Mouse (Mus musculus): ENCODE results near the gene Soat2.
"Not testable (repeated sequence)": the region's sequence is repeated elsewhere in the genome, so short reads cannot be mapped to it uniquely, and the experiment has no call there.

Soat2 gene

DNA sequence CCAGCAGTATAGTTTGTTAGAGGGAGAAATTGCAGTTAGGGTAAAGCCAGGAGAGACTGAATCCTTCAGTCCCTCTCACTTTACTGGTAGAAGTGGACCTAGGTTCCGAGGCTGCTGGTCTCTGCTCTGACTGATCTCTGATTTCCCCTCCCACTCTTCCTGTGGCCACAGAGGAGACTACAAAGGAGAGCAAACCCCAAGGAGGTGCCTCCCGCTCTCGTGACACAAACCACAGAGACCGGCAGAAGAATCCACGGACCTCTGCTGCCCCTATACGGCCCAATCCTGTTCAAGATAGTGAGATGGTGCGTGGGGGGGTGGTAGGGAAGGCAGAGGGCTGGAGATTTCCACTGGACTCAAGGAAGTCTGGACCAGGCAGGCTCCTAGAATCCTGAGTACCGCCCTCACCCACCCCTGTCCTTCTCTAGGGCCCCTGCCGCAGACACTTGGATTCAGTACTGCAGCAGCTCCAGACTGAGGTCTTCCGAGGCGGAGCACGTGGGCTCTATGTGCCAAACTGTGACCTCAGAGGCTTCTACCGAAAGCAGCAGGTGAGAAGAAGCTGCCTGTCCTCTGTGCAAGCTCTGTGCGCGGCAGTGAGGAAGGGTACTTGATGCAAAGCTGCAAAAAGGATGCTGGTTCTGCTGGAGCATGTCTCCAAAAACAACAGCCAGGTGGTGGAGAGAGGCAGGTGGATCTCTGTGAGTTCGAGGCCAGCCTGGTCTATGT, 2.5 kb upstream of the Soat2 start:
- no peak for DNase-seq

DNA sequence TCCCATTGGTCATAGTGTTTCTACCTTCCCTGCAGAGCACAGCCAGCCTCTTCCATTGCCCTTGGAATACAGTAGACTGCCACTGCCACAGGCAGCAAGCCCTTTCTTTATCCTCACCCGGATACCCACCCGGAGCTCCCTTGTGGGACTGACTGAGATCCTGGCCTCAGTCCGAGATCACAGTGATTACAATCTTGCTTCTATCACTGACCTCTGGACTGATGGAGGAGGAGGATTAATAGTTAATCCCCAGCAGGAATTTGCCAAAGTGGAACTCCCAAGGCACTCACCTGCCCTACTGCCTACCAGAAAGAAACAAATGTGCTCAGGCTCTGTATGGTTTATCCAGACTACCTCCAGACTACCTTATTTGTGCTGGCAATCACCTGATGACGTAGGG, 765 bp upstream of the Soat2 start:
- DNase-seq, result no peak

DNA sequence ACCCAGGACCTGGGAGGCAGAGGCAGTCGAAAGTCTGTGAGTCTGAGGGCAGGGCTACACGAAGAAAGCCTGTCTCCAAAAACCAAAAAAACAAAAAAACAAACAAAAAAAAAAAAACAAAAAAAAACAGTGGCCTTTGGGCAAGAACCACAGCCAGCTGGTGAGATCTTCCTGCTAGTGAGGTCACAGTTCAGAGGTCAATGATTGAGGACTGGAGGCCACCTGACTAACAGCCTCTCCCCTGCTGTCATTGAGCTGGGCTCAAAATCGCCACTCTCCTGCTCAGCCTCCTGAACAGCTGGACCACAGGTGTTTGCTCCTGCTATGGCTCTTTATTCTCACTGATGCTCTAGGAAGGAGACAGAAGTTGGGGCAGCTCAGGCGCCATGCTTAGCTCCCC, 2.3 kb downstream of the Soat2 start:
- no peak for DNase-seq

DNA sequence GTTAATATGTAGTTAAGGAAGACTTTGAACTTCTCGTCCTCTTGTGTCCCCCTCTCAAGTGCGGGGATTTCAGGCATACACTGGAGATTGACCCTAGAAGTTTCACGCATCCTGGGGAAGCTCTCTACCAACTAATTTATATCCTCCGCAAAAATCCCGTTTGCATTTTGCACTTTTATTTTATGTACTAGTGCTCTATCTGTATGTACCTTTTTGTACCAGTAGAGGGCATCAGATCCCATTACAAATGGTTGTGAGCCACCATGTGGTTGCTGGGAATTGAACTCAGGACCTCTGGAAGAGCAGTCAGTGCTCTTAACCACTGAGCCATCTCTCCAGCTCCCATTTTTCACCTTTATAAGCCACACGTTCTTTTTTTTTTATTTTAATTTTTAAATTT, 4.7 kb downstream of the Soat2 start:
- DNase-seq, result not testable (repeated sequence)

DNA sequence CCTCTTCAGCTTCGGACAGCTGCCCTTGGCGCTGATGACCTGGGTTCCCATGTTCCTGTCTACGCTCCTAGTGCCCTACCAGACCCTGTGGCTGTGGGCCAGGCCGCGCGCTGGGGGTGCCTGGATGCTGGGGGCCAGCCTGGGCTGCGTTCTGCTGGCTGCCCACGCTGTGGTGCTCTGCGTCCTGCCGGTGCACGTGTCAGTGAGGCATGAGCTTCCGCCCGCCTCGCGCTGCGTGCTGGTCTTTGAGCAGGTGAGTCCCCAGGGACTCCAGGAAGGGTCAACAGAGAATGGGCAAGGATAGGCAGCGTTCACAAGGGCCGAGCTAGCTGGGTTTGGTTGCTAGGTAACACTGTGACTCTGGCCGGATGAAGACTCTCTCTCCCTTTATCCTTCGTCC, 6.5 kb downstream of the Soat2 start:
- no peak for DNase-seq

DNA sequence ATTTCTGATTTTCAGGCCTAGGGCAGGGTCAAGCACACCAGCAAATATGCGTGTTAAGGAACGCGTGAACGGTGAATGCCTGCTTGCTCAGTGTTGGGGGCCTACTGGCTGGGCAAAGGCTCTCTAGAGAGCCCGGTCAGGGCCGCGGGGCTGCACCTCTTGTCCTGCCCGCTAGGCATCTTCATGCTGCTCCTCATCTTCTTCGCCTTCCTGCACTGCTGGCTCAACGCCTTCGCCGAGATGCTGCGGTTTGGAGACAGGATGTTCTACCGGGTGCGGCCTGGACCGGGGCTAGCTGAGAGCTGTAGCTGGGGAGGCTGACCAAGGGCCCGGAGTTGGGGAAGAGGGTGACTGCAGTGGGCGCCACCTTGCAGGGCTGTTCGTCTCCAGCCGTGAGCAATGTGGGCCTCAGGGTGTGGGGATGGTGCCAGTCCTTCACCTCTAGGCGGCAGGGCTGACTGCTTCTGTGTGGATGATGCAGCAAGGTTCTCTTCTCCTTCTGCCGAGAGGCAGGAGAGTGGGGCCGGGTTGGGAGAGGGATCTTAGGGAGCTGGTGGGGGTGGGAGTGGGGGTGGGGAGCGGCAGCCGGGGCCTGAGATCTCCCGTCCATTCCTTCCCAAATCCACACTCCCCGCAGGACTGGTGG, 10.2 kb downstream of the Soat2 start:
- DNase-seq, result no peak

DNA sequence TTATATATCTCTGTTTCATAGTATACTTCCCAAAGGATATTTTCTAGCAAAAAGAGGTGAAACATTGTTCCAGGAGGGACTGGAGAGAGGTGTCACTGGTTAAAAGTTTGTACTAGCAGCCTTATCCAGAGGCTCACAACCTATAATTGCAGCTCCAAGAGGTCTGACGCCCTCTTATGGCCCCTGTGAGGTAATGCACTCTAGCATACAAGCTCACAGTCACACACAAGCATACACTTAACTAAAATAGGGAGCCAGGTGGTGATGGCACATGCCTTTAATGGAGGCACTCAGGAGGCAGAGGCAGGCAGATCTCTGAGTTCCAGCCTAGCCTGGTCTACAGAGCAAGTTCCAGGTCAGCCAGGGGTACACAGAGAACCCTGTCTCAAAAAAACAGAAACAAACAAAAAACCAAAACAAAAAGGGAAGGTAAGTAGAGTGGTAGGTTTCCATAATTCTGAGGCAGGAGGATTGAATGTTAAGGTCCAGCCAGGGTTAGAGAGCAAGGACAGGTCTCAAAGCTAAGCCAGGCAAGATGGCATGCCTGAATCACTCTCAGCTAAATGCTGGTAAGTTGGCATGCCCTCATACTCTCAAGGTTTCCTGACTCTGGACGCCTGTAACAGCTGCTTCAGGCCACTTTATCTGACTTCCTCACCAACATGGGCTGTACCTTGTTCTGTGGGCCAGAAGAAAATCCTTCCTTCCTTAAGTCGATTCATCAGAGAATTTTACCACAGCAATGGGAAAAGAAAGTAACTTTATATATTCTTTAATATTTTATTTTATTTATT, 13.8 kb downstream of the Soat2 start:
- no peak for DNase-seq

DNA sequence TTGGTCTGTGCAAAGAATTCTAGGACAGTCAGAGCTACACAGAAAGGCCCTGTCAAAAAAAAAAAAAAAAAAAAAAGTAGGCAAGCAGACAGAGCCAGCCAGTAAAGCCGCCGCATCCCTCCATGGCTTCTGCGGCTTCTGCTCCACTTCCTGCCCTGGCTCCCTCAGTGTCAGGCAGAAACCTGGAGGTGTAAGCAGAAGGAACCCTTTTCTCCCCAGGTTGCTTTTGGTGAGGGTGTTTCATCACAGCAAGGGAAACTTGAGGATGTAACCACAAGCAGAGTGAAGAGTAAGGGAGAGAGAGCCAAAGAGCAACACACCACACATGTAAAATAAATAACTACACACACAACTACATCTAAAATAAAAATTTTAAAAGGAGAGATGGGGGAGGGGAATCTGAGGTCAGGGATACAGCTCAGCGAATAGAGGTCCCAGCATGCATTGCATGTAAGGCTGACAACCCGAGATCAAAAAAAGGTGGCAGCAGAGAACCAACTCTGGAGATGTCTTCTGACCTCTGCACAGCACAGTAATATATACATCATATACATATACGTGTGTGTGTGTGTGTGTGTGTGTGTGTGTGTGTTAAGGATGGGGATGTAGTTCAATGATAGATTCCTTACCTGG, 15.3 kb downstream of the Soat2 start:
- DNase-seq, result no peak

DNA sequence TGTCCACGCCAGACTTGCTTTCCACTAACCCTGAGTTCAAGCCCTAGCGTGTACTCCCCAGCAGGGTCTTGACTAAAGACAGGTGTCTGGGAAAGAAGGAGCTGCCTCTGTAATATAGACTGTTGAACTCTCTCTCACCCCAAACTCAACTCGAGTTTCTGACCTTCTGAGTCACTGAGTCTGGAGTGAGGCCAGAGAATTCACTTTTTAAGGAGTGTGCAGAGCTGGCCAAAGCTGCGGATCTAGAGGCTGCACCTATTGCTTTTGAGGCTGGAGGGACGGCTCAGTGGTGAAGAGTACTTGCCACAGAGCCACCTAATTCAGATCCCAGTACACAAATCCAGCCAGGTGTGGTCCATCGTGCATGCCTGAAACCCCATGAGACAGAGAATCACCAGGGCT, 17.3 kb downstream of the Soat2 start:
- no peak for DNase-seq

DNA sequence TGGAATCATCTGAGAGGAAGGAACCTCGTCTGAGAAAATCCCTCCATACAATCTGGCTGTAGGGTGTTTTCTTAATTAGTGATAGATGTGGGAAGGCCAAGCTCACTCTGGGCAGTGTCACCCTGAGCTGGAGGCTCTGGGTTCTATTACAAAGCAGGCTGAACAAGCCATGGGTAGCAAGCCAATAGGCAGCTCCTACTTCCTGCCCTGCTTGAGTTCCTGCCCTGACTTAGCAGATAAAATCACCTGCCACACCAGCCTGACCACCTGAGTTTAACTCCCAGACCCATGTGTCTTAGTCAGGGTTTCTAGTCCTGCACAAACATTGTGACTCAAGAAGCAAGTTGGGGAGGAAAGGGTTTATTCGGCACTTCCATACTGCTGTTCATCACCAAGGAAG, 18.7 kb downstream of the Soat2 start:
- no peak for DNase-seq

DNA sequence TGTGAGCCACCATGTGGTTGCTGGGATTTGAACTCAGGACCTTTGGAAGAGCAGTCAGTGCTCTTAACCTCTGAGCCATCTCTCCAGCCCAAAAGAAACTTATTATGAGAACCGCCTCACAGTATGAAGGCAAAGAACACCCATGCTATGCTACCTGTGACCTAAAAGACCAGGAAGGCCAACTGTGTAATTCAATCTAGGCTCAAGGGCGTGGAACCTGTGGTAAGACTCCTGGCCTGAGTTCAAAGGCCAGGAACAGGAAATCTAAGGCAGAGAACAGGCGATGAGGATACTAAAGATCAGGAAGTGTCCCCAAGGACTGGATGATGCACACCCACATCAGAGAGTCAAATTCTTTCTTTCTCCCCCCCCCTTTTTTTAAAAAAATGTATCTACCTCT, 23.3 kb downstream of the Soat2 start:
- DNase-seq, result no peak

DNA sequence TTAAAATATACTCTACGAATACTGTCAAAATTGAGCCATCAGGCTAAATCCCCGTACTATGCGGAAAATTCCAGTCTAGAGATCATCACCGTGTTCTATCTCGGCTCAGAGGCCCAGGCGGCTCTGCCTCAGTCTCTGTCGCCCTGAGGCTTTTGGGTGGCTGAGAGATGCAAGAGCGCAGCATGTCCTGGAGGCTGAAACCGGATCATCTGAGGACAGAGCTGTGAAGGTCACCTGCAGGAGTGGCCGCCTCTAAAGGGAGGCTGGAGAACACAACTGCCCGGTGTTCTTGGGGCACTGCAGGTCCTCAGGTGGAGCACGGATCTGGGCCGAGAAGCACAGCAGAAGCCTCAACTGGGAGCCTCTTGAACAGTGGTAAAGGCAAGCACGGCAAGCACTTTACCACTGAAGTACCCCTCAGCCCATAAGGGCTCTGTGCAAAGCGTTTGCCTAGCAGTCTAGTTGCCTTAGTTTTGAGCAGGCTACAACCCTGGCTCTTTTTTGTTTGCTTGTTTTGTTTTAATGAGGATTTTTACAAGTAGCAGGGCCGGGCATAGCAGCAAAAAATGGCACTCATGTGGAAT, 25.5 kb downstream of the Soat2 start:
- no peak for DNase-seq

DNA sequence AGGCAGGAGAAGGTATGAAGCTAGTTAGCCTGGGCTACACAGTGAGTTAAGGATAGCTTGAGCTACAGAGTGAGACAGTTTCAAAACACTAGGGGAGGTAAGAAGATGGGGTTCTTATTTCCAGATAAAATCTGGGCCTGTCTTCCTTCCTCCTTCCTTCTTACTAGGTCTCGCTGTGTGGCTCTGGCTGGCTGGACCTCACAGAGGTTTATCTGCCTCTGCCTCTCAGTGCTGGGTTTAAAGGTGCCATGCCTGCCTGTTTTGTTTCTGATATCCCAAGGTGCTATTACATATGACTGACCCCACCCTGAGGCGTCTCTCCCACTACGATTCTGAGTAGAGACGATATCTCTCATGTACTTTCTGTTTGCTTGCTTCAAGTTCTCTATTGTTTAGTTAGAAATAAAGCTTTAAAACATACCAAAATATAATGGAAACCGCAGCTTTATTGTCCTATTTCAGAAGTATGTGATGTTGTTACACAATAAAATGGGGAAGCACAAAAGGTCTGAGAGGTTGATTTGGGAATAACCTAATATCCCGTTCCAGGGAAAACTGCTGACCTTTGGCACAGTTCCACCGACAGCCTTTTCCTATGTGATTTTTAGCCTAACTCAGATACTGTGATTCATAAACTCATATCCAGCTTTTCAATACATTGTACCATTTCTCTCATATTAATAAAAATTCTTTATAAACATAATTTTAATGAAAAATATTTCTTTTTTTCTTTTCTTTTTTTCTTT, 26.4 kb downstream of the Soat2 start:
- no peak for DNase-seq

DNA sequence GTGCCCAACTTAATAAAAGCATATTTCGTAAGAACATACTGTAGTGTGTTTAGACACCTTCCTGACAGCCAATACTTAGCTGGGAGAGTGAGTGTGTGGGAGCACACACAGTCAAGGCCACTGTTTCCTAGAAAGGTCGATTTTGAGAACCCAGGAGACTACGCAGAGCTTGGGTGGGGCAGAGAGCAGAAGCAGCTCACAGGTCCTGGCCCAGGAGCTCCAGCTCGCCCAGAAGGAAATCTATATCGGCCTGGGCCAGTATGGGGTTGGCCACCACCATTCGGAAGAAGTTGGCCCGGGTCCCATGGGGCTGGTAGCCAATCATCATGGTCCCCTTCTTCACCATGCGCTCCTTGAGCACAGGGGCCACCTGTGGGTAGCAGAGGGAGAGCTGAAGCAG, 27.1 kb downstream of the Soat2 start:
- no peak for DNase-seq

DNA sequence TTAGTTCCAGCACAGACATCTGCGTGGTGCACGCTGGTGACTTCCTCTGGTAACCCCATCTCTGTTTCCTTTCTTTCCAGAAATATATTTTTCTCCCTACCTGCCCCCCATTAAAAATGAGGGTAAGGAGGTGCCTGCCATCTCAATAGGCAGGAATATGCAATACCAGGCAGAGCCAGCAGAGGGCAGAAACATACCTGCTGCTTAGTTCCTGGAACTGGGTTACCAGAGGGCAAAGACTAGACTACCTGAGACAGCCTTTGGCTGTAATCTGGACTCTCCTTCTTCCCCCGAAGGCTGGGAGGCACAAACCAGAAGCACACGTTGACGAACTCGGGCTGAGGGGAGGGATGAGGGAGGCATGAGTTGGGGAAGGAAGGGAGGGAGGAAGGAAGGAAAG, 28.0 kb downstream of the Soat2 start:
- peak; percentile 83 for DNase-seq

DNA sequence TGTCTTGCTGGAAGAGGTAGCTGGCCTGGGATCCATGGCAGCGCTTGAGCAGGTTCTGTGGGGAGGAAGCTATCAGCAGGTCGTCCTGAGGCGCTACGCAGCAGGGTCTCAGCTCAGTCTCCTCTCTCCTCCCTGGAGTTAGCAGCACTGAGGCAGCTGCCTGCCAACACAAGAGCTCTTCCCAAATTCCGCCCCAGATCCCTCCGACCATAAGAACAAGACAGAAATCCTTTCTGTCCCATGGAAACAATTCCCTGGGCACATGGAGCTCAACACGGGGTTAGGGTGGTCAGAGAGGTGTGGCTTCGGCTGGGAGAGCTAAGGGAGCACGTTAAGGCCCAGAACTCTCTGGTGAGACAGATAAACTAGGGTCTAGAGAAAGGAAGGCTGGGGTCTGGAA, 28.8 kb downstream of the Soat2 start:
- DNase-seq, result no peak

DNA sequence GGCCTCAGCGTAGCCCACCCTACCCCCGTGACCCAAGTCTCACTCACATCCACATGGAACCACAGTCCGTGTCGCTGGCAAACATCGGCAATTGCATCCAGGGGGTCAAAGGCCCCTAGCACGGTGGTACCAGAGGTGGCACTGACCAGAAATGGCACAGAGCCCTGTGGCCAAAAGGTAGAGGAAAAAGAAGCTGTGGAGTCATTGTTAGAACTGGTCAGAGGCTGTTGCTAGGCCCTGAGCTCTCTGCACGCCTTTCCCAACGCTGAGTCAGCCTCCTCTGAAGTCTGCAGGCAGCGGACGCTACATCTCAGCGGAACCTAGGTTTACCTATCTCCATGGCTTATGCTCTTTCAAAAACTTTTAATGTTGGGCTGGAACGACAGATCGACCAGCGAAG, 29.6 kb downstream of the Soat2 start:
- no peak for DNase-seq

DNA sequence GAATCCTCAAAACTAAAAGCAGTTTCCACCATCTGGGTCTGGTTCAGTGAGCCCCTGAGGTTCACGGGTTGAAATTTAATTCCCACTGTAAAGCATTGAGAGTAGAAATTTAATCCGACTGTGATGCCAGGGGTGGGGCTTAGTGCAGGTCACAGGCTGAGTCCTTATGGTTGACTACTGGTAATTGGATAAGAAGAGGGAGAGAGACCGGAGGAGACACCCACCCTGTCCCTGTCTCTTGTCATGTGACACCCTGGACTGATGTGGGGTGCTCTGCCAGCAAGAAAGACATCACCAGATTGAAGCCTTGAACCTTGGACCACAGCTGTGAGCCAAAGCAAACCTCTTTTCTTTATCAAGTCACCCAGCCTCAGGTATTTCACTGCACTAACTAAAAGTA, 32.8 kb downstream of the Soat2 start:
- no peak for DNase-seq

DNA sequence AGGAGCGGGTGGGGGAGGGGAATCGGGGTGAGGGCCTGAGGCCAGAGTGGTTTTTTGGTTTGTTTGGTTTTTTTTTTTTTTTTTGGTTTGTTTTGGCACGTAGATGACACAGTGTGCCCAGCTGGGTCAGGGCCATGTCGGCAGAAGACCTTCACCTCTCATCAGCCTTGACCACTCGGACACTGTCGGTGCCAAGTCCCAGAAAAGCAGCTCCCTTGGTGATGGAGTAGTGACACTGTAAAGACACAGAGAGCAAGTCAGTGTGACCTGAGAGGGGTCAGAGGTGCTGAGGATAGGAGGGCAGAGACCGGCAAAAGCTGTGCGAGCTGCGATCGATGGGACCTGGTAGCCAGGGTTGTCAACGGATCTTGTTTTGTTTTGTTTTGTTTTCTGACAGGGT, 35.9 kb downstream of the Soat2 start:
- DNase-seq, result no peak

DNA sequence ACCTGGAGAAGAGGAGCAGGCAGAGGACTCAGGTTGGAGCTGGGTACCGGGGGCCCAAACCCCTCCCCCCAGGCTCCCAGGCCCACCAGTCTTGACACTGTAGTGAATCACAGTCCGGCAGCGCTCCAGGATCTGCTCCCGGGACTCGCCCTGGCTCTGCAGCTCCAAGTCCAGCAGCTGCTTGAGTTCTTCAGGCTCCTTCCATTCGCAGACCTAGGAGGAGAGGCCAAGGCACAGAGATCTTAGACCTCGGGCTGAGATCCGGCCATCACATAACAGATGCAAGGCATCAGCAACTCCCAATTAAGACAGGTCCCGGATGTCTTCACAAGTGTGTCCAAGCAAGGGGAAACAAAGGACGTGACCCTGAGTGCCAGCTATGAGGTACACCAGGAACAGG, 37.8 kb downstream of the Soat2 start:
- DNase-seq, result no peak

DNA sequence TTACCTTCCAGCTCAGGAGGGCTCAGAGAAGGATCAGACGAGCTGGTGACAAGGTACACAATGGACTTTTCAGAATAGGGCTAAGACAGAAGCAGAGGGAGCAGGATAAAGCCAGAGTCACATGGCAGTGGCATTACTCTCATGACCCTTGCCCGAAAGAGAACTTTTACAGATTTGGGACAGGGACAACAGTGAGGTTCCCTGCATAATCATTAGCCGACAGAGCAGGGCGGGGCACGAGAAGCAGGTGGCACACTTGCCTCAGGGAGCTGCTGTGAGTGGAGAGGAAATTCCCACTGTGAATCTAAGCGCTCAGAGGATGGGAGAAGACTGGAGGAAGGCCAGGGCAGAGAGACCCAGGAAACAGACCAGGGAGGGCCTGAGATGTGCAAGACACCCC, 38.6 kb downstream of the Soat2 start:
- no peak for DNase-seq

DNA sequence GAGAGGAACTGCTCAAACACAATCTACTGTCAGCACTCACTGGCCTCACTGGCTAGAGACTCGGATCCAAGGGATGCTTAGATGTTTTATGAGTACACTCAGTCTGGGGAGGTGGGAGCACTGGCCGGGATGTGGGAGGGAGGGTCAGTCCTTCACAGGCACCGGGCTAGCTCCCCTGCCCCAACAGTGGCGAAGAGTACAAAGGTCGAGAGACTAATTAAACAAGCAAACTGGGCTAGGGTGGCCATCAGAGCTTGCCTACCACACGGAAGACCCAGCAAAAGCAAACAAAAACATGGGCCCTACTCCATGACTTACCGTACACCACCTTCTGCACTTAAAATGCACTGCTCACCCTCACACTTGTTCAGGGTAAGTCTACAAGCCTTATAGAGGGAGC, 41.4 kb downstream of the Soat2 start:
- DNase-seq, result peak; percentile 34
